Mouse (Mus musculus): ENCODE data around the gene Kif23.

DNA sequence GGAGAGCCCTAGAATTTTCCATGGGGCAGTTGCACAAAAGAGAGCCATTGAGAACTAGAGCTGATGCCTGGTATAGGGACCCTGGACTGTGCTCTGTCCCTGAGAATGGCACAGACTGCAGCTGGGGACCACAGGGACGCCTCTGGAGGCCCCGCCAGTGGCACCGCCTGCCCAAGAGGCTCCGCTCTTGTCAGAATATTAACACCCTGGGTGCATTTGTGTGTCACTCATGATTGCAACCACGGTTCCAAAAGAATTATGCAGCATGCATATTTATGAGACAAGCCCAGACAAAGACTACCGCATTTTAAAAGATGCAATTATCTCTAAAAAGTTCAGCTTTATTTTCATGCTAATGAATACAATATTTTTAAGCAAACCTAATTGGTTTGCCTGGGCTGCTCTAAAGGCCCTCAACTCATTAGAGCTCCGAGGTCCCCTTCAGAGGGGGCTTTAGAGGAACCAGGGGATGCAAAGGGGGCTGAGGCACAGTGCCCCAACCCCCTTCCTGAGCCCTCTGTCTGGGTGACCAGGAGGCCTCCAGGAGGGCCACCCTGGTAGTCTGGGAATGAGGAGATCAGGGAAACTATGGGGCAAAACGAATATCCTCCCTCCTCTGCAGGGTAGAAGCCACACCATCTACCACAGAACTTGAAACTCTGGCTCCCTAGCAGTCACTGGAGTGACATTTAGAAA lies 74.2 kb downstream of the Kif23 start:
- TF ChIP-seq GATA1 (IDR thresholded peaks at IDR 0.05; ENCODE audit: borderline replicate concordance, low read length), result no peak
- TF ChIP-seq FLI1 (IDR thresholded peaks at IDR 0.05; ENCODE audit: low read length), result no peak
